Mouse (Mus musculus): ENCODE results near the gene Adamts18.
"Not testable (repeated sequence)": the region's sequence is repeated elsewhere in the genome, so short reads cannot be mapped to it uniquely, and the experiment has no call there.

The Adamts18 gene

GRCm38 (mm10) chr8:113838211-113838610 lies 10.3 kb downstream of the Adamts18 start:
- DNase-seq (ENCODE audit: low spot score in 2 of 2) = no peak

DNA sequence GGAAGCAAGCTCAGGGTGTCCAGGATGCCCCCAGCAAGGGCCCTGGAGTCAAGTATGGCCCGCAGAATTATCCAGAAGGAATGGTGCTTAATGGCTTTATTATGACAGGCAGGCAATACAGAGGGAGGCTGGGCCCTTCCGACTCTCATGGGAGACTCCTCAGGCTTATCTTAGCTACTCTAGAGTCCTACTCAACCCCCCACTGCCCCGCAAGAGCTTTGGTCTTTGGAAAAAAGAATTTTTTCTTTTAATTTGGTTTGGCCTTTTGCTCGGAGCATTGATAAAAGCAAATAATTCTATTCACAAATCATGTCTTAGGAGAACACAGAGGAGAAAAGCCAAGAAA lies 11.0 kb downstream of the Adamts18 start:
- no peak for DNase-seq (ENCODE audit: low spot score in 2 of 2)

DNA sequence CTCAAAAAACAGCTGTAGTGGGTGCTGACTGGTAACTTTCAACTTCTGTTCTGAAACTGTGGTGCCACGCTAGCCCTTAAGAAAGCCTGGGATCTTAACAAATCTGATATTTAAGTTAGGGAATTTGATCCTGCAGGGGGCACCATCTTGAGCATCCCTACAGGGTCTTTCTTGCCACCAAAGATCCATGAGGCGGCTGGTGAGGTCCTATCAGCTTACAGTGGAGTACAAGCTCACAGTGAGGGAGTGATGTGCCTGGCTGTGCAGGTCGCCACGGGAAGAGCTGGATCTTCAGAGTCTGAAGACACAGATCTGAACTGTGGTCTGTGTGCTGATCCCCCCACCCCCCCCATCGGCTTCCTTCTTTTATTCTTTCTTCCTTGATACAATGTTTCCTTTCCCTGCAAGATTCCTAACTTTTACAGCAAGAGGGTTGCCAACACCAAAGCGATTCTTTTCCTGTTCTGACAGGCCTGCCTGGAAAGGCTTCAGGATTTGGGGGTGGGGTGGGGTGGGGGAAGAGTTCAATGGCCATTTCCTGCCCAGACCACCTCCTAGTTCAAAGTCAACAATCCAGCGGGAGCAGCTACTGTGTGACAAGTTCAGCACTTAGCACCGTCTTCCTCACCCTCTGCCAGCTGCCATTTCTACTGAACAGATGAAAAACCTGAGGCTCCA lies 11.5 kb downstream of the Adamts18 start:
- no peak for DNase-seq (ENCODE audit: low spot score in 2 of 2)

- no peak for DNase-seq (ENCODE audit: low spot score in 2 of 2)
Observed at GRCm38 (mm10) chr8:113833644-113834043, 14.9 kb downstream of the Adamts18 start.

DNA sequence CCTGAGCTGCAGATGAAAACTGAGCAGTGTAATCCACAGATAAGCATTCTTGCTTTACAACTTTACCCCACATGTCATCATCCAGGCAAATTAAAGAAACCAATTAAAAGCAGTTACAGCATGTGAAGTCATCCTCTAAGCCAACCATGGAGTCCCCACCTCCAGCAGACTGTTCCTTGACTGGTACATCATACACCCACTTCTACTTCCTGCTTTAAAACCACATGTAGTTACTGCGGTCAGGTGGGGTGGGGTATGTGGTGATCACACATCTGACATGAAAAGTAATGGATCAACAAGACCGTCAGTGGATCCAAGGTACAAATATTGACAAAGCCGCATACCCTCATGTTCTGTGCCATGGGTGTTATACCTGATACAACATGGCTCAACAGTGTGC lies 21.3 kb downstream of the Adamts18 start:
- DNase-seq (ENCODE audit: low spot score in 2 of 2) = no peak

DNA sequence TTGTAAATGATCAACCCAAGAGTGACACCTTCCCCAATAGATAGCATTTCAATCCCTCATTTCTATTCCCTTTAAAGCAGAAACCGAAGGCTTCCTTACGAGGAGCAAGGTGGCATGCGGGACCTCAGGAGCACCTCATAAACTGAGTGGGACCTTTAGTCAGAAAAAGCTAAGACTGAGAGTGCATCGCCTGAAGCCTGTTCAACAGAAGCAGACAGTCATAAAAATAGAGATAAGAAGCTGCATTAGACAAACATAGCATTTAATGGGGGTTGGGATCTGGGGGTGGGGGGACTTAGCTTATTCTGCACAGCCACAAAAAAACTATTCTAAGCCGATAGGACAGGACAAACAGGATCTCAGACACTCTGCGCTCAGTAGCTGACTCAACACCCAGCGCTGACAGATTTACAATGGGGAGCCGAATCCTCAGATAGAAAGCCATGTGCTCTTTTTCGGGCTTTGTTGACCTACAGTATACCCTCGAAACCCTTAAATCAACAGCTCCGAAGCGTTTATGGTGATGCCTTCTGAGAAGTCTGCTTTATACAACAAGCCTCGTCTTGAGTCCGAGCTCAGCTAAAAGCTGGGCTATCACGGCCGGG lies 27.5 kb downstream of the Adamts18 start:
- DNase-seq (ENCODE audit: low spot score in 2 of 2) = no peak

GRCm38 (mm10) chr8:113813966-113814365 lies 34.6 kb downstream of the Adamts18 start:
- no peak for DNase-seq (ENCODE audit: low spot score in 2 of 2)

DNA sequence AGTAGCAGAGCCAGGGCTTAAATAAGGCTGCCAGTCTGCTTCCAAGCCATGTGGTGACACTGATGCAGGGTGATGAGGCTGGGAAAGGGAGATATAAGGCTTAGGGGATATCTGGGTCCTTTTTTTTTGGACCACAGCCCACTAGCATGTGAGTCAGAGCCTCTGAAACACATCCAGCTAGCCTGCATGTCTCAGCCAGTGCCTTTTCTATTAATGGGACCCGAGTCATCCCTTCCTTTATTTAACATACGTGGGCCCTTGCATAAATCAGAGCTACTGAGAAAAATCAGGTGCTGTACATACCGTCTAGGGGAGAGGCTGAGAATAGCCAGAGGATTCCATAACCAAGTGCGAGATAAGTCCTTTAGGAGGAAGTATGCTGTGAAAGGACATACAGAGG lies 37.0 kb downstream of the Adamts18 start:
- DNase-seq (ENCODE audit: low spot score in 2 of 2) = peak; percentile 26 to 38

- no peak for DNase-seq (ENCODE audit: low spot score in 2 of 2)
Observed at GRCm38 (mm10) chr8:113809929-113810328, 38.6 kb downstream of the Adamts18 start.

- DNase-seq (ENCODE audit: low spot score in 2 of 2) = no peak
Observed at GRCm38 (mm10) chr8:113803830-113804611, 44.5 kb downstream of the Adamts18 start.

DNA sequence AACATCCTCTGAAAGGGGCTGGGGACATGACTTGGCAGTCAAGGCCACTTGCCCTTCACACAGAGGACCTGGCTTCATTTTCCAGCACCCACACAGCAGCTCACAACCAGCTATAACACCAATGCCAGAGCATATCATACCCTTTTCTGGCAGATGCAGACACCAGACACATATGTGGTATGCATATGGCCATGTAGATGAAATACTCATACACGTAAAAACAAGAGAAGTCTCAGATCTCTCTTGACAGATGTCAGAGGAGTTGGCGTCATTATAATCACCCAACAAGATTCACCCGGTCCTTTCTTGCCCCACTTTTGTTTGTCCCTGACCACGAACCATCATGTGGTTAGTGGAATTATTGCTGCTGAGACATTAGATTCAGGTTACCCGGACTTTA lies 47.0 kb downstream of the Adamts18 start:
- no peak for DNase-seq (ENCODE audit: low spot score in 2 of 2)

DNA sequence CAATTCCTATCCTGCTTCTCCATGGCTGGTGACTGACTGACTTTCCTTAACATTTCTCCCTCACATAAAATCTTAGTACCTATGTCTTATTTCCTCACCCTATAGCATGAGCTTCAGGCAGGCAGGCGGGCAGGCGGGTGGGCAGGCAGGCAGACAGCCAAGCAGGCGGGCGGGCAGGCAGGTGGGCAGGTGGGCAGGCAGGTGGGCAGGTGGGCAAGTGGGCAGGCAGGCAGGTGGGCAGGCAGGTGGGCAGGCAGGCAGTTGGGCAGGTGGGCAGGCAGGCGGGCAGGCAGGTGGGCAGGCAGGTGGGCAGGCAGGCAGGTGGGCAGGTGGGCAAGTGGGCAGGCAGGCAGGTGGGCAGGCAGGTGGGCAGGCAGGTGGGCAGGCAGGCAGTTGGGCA lies 48.0 kb downstream of the Adamts18 start:
- DNase-seq (ENCODE audit: low spot score in 2 of 2) = not testable (repeated sequence)

- DNase-seq (ENCODE audit: low spot score in 2 of 2) = no peak
Observed at GRCm38 (mm10) chr8:113799550-113799949, 49.0 kb downstream of the Adamts18 start.

DNA sequence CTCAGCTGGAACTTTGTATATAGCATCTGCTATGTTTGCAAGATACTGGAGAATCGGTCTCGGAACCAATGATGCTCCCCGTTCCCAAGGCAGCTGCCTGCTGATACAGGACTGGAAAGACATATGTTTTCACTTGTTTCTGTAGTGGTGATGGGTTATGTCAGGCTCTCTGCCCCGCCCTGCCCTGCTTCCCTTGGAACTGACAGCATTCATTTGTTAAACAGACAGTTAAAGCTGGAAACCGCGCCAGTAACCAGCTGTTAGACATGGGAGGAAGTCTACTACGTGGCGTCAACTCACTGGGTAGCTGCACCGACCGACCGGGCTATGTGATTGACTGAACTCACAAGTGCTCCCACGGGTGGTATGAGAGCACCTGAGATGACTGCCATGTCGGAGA lies 56.7 kb downstream of the Adamts18 start:
- DNase-seq (ENCODE audit: low spot score in 2 of 2) = no peak

DNA sequence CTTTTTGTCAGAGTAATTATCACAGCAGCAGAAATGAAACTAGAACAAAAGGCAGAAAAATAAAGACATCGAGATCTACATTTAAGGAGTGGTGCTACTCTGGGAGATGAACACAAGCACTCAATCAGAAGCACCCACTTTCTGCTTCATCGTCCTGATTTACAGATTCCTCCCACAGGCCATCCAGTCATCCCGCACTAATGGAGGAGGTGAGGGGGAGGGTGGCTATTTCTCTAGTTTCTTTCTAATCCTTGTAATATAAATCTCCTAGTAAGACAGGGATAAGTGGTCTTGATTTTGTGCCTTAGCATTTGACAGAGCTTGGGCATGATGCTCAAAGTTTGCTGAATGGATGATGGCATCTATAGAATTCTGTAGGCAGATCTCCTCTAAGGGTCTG lies 57.5 kb downstream of the Adamts18 start:
- DNase-seq (ENCODE audit: low spot score in 2 of 2) = peak in 1 of 2 experiments; percentile 26

- DNase-seq (ENCODE audit: low spot score in 2 of 2) = no peak
Observed at GRCm38 (mm10) chr8:113783711-113784110, 64.8 kb downstream of the Adamts18 start.

DNA sequence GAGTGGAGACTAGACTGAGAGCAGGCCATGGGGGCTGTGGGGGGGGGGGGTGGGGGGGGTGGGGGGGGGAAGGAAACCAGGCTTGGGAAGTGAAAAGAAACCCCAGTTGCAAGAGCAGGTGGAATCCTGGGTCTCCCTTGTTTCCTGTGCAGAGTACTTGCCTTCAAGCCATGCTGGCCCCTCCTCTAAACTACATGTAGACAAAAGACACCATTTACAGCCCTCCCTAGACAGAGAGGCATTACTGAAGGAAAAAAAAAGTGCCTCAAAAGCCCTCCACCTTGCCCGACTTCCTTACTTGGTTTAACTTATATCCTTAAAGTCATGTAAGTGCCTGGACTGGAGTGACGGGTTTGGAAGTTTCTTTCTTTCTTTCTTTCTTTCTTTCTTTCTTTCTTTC lies 67.0 kb downstream of the Adamts18 start:
- no peak for DNase-seq (ENCODE audit: low spot score in 2 of 2)

DNA sequence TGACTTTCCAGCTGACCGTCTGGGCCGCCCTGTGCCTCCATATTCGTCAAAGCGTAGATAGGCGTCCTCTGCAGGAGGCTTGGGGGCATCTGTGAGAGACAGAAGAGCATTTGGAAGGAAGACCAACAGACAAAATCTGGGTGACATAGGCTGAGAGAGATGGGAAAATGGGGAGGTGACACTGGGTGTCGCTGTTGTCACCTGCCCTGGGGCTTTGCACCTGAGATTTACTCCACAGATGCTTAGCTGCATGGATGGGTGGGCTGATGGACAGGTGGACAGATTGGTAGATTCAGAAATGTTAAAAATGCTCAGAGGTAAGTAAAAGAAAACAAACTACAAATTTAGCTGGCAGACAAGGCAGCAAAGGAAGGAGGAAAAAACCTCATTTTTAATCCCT lies 73.2 kb downstream of the Adamts18 start:
- no peak for DNase-seq (ENCODE audit: low spot score in 2 of 2)

GRCm38 (mm10) chr8:113768861-113769410 lies 79.6 kb downstream of the Adamts18 start:
- no peak for DNase-seq (ENCODE audit: low spot score in 2 of 2)

DNA sequence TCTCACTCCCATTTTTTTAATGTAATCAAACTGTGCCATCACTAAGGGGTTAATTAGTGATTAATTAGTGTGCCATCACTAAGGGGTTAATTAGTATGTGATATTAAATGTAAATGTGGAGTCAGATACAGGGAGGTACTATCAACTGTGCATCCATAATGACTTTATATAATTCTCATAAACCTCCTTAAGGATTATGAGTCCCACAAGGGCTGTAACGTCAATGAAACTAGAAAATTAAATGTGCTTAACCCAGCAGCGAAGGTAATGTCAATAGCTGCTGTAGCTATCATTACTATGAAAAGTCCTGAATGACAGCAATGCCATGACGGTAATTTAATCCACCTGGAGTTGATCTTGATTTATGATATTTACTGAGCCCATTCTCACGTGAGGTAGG lies 83.4 kb downstream of the Adamts18 start:
- no peak for DNase-seq (ENCODE audit: low spot score in 2 of 2)

GRCm38 (mm10) chr8:113763592-113764355 lies 84.8 kb downstream of the Adamts18 start:
- DNase-seq (ENCODE audit: low spot score in 2 of 2) = no peak

DNA sequence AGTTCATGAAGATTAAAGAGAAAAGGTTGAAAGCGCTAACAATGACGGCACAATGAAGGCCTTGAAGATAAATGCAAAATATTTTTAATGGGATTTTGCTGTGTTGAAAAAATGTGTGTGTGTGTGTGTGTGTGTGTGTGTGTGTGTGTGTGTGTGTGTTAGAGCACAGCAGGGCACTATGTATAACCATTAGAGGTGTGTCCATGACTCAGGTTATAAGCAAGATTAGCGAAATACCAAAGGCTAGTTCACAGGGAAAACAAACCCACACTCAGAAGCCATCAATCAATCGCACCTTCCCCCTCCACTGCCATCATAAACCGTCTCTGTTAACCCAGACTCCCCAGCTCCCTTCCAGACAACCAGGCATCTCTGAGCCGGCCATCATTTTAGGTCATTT lies 86.4 kb downstream of the Adamts18 start:
- no peak for DNase-seq (ENCODE audit: low spot score in 2 of 2)
